Comparison of ENCODE assay signal across 8 mouse cellular contexts in the genomic region with DNA sequence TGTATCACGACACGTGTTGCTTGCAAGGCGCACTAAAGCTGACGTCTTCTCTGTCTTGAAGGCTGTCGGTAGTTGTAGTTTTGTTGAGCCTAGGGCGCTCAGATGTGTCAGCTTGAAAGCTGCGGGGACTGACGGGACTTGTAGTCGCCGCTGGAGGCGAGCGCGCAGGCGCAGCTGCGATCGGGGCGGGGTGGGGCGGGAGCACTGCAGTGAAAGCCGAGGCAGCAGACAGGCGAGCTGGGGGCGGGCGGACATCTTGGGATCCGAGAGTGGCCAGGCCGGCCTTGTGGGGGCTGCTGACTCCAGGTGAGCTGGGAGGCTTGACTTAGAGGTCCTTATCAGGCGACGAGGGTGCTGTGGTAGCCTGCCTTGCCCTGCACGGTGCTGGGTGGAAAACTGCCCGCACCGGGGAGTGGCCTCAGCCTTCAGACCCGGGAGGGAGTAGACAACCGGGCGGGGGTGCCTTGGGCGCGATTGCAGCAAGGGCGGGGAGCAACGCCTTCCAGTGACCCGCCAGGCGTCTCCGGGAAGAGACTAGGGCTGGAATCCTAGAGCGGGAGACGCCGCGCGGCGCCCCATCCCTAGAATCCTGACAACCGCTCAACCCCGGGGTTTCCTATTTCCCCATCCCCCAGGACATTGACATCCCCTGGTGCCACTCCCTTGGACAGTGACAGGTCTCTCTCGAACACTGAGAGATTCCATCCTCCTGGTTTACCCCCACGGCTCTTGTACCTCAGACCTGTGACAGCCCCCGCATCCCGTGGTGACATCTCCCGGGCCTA. TPM values are rescaled to one million over a fixed set of nuclear protein-coding genes. Genes with fewer than 3 reads are reported as not detected.
DNase-seq lines count a peak whose midpoint lies in the region; ATAC-seq and TF ChIP-seq lines count a peak whose summit lies in the region.

A gene (plus strand): TSS at position 183 of the 785 bp plus-strand sequence.

- peak within 1 kb of the TSS; percentile 79 for H3K4me3 ChIP-seq in hindbrain, embryonic 10.5 days
- H3K4me3 ChIP-seq in lung, postnatal 0 days (ENCODE audit: low read depth, low read length) = peak within 1 kb of the TSS; percentile 91

- H3K9me3 ChIP-seq in hindbrain, embryonic 10.5 days = no peaks in the 10 kb centered on the region
- no peaks in the 10 kb centered on the region for H3K9me3 ChIP-seq in lung, postnatal 0 days (ENCODE audit: low read length)

- peak within 1 kb of the TSS; percentile 97 for H3K27ac ChIP-seq in hindbrain, embryonic 10.5 days
- peak within 1 kb of the TSS; percentile 93 for H3K27ac ChIP-seq in lung, postnatal 0 days (ENCODE audit: low read length)

- peak within 1 kb of the TSS; percentile 87 for H3K9ac ChIP-seq in lung, postnatal 0 days (replicated peaks; ENCODE audit: low read depth)

- peak; percentile 96 for DNase-seq in MN1 (ENCODE audit: low spot score)
- peak; percentile 99 for DNase-seq in cerebellum, adult 9-10 months
- DNase-seq in hindbrain, embryonic 10.5 days (ENCODE audit: low spot score) = peak; percentile 97
- DNase-seq in layer of hippocampus, adult 9-11 months = peak; percentile 99
- DNase-seq in lung, postnatal 0 days (ENCODE audit: low spot score) = peak; percentile 100
- peak; percentile 81 for DNase-seq in ovary, postnatal 14 days (ENCODE audit: low spot score)
- DNase-seq in thymus, postnatal 14 days = peak; percentile 94

- H3K4me1 ChIP-seq in hindbrain, embryonic 10.5 days (replicated peaks) = peaks cover 31% of the 10 kb centered on the region
- H3K4me1 ChIP-seq in lung, postnatal 0 days (ENCODE audit: insufficient read depth, low read depth, low read length) = peaks cover 16% of the 10 kb centered on the region

- ATAC-seq in frontal cortex, adult (ENCODE audit: low TSS enrichment) = peak; percentile 96
- ATAC-seq in lung, postnatal 0 days = peak; percentile 98

- TF ChIP-seq CTCF in lung, postnatal 0 days (IDR thresholded peaks at IDR 0.05) = no peak

- TF ChIP-seq EP300 in lung, postnatal 0 days (IDR thresholded peaks at IDR 0.05) = no peak

- peak within 1 kb of the TSS; percentile 74 for H3K4me2 ChIP-seq in lung, postnatal 0 days (replicated peaks; ENCODE audit: low read depth, low read length)

- under 1% methylated on average over 52 of the region's 52 CpGs for whole genome bisulfite sequencing in hindbrain, embryonic 10.5 days
- under 1% methylated on average over 47 of the region's 52 CpGs for WGBS in lung, postnatal 0 days

- peaks cover 68% of the 10 kb centered on the region for H3K36me3 ChIP-seq in hindbrain, embryonic 10.5 days
- peaks cover 27% of the 10 kb centered on the region; the same call in 1 of the 2 replicates for H3K36me3 ChIP-seq in lung, postnatal 0 days (ENCODE audit: insufficient read depth, low read length)

- H3K27me3 ChIP-seq in hindbrain, embryonic 10.5 days (ENCODE audit: insufficient read depth, poor library complexity, severe bottlenecking) = no peaks in the 10 kb centered on the region
- no peaks in the 10 kb centered on the region for H3K27me3 ChIP-seq in lung, postnatal 0 days (replicated peaks; ENCODE audit: insufficient read depth, low read length)

RNA-seq across cellular contexts. Expression of the gene that starts here (rescaled TPM):
- polyA plus RNA-seq in hindbrain, embryonic 10.5 days (2016; fragmentation: Nextera tagmentation; extraction: Ambion mirVana) = 705 and 825 TPM in 2 replicates
- 402 and 427 TPM in 2 replicates for polyA plus RNA-seq in lung, postnatal 0 days (2015; fragmentation: Nextera tagmentation; extraction: Ambion mirVana)

Comparison
In these comparisons a context has a peak if more than half of its experiments do, and no peak if none do; other contexts are left out.
1. Peak in every context shown above with its lines: DNase-seq, ATAC-seq, H3K4me3 ChIP-seq and H3K27ac ChIP-seq.